Mouse (Mus musculus): ENCODE measurements at regions not wholly inside any gene's neighbourhood (a gene's known extent, or its start where the extent isn't known, plus 50 kb on each side); places are given as distances from the start of the nearest gene placed in this dataset.

GRCm38 (mm10) chr14:64511300-64511699 is 407.2 kb downstream of the Prss52 start:
- H3K27ac ChIP-seq, result no peak overlapping the region
- H3K9ac ChIP-seq, result no peak overlapping the region
- H3K36me3 ChIP-seq, result no peaks in the 10 kb centered on the region
- no peak overlapping the region for H3K4me3 ChIP-seq
- H3K27me3 ChIP-seq (replicated peaks), result no peaks in the 10 kb centered on the region
- WGBS (ENCODE audit: insufficient replicate concordance), result 79% methylated on average over 7 of the region's 7 CpGs
- no peaks in the 10 kb centered on the region for H3K4me1 ChIP-seq
- no peaks in the 10 kb centered on the region for H3K9me3 ChIP-seq (replicated peaks)
- H3K4me2 ChIP-seq, result no peak overlapping the region
- no peak for ATAC-seq

- no peak overlapping the region for H3K4me2 ChIP-seq
- H3K9me3 ChIP-seq (replicated peaks), result no peaks in the 10 kb centered on the region
- ATAC-seq, result no peak
- no peak overlapping the region for H3K9ac ChIP-seq
- peaks cover 4% of the 10 kb centered on the region; the same call in 1 of the 2 replicates for H3K4me1 ChIP-seq
- H3K36me3 ChIP-seq, result no peaks in the 10 kb centered on the region
- no peak overlapping the region for H3K4me3 ChIP-seq
- WGBS (ENCODE audit: insufficient replicate concordance), result 61% methylated on average over 7 of the region's 7 CpGs
- no peaks in the 10 kb centered on the region for H3K27me3 ChIP-seq (replicated peaks)
- no peak overlapping the region for H3K27ac ChIP-seq
These were observed 408.6 kb downstream of the Prss52 start for GRCm38 (mm10) chr14:64512726-64513125.

GRCm38 (mm10) chr14:64517584-64518195 is 413.6 kb downstream of the Prss52 start:
- no peaks in the 10 kb centered on the region for H3K36me3 ChIP-seq
- no peaks in the 10 kb centered on the region for H3K9me3 ChIP-seq (replicated peaks)
- peaks cover 9% of the 10 kb centered on the region; the same call in 1 of the 2 replicates for H3K4me1 ChIP-seq
- 40% methylated on average over 7 of the region's 7 CpGs for WGBS (ENCODE audit: insufficient replicate concordance)
- H3K4me2 ChIP-seq, result no peak overlapping the region
- ATAC-seq, result no peak
- no peak overlapping the region for H3K4me3 ChIP-seq
- H3K9ac ChIP-seq, result no peak overlapping the region; the same call in 1 of the 2 replicates
- no peaks in the 10 kb centered on the region for H3K27me3 ChIP-seq (replicated peaks)
- H3K27ac ChIP-seq, result no peak overlapping the region

GRCm38 (mm10) chr14:64524641-64525040 is 420.6 kb downstream of the Prss52 start:
- Histone ChIP-seq H3K4me3 (no peak overlapping the region), H3K36me3 (no peaks in the 10 kb centered on the region), H3K4me1 (no peaks in the 10 kb centered on the region), H3K9ac (no peak overlapping the region), H3K9me3 (replicated peaks) (no peaks in the 10 kb centered on the region), H3K27ac (no peak overlapping the region), H3K4me2 (no peak overlapping the region), H3K27me3 (replicated peaks) (0 out of 2 replicates have a peak, but pooled peaks cover 3% of the 10 kb centered on the region)
- no peak for ATAC-seq
- whole genome bisulfite sequencing (ENCODE audit: insufficient replicate concordance), result 53% methylated on average over 8 of the region's 8 CpGs

- H3K4me1 ChIP-seq, result no peaks in the 10 kb centered on the region
- no peaks in the 10 kb centered on the region for H3K9me3 ChIP-seq (replicated peaks)
- H3K9ac ChIP-seq, result no peak overlapping the region
- 0 out of 2 replicates have a peak, but pooled peaks cover 3% of the 10 kb centered on the region for H3K27me3 ChIP-seq (replicated peaks)
- ATAC-seq, result no peak
- H3K27ac ChIP-seq, result no peak overlapping the region
- no peak overlapping the region for H3K4me3 ChIP-seq
- H3K36me3 ChIP-seq, result no peaks in the 10 kb centered on the region
- 63% methylated on average over 10 of the region's 10 CpGs for WGBS (ENCODE audit: insufficient replicate concordance)
- no peak overlapping the region for H3K4me2 ChIP-seq
These were observed 421.4 kb downstream of the Prss52 start for GRCm38 (mm10) chr14:64525302-64526078.

GRCm38 (mm10) chr14:64530541-64530940 is 426.5 kb downstream of the Prss52 start:
- no peaks in the 10 kb centered on the region for H3K36me3 ChIP-seq
- no peak overlapping the region for H3K9ac ChIP-seq
- H3K27me3 ChIP-seq (replicated peaks), result no peaks in the 10 kb centered on the region
- H3K27ac ChIP-seq, result no peak overlapping the region
- H3K4me2 ChIP-seq, result no peak overlapping the region
- no peaks in the 10 kb centered on the region for H3K9me3 ChIP-seq (replicated peaks)
- ATAC-seq, result no peak
- H3K4me1 ChIP-seq, result no peaks in the 10 kb centered on the region
- no peak overlapping the region for H3K4me3 ChIP-seq
- 12% methylated on average over 3 of the region's 3 CpGs for WGBS (ENCODE audit: insufficient replicate concordance)

GRCm38 (mm10) chr14:64531221-64531949 is 427.3 kb downstream of the Prss52 start:
- no peak for ATAC-seq
- Histone ChIP-seq H3K9me3 (replicated peaks) (no peaks in the 10 kb centered on the region), H3K9ac (no peak overlapping the region), H3K36me3 (no peaks in the 10 kb centered on the region), H3K27me3 (replicated peaks) (no peaks in the 10 kb centered on the region), H3K4me2 (no peak overlapping the region), H3K4me1 (no peaks in the 10 kb centered on the region), H3K4me3 (no peak overlapping the region), H3K27ac (no peak overlapping the region)
- WGBS (ENCODE audit: insufficient replicate concordance), result 32% methylated on average over 7 of the region's 7 CpGs

GRCm38 (mm10) chr14:64532351-64532750 is 428.3 kb downstream of the Prss52 start:
- Histone ChIP-seq H3K9me3 (replicated peaks) (no peaks in the 10 kb centered on the region), H3K9ac (no peak overlapping the region), H3K4me1 (no peaks in the 10 kb centered on the region), H3K27me3 (replicated peaks) (no peaks in the 10 kb centered on the region), H3K36me3 (no peaks in the 10 kb centered on the region), H3K27ac (no peak overlapping the region), H3K4me2 (no peak overlapping the region), H3K4me3 (no peak overlapping the region)
- no peak for ATAC-seq
- 76% methylated on average over 5 of the region's 5 CpGs for WGBS (ENCODE audit: insufficient replicate concordance)

GRCm38 (mm10) chr14:64533591-64534151 is 429.6 kb downstream of the Prss52 start:
- no peak overlapping the region for H3K4me3 ChIP-seq
- H3K9ac ChIP-seq, result no peak overlapping the region
- no peak overlapping the region for H3K27ac ChIP-seq
- no peaks in the 10 kb centered on the region for H3K36me3 ChIP-seq
- H3K9me3 ChIP-seq (replicated peaks), result no peaks in the 10 kb centered on the region
- H3K4me2 ChIP-seq, result no peak overlapping the region
- ATAC-seq, result no peak
- no peaks in the 10 kb centered on the region for H3K4me1 ChIP-seq
- no peaks in the 10 kb centered on the region for H3K27me3 ChIP-seq (replicated peaks)
- WGBS (ENCODE audit: insufficient replicate concordance), result 58% methylated on average over 7 of the region's 7 CpGs

- Histone ChIP-seq H3K27ac (no peak overlapping the region), H3K27me3 (replicated peaks) (no peaks in the 10 kb centered on the region), H3K36me3 (no peaks in the 10 kb centered on the region), H3K4me1 (no peaks in the 10 kb centered on the region), H3K4me2 (no peak overlapping the region), H3K9me3 (replicated peaks) (no peaks in the 10 kb centered on the region), H3K9ac (no peak overlapping the region), H3K4me3 (no peak overlapping the region)
- 43% methylated on average over 4 of the region's 4 CpGs for WGBS (ENCODE audit: insufficient replicate concordance)
- no peak for ATAC-seq
These were observed 430.1 kb downstream of the Prss52 start for GRCm38 (mm10) chr14:64534194-64534593.

GRCm38 (mm10) chr14:64539436-64539835 is 435.4 kb downstream of the Prss52 start:
- 58% methylated on average over 2 of the region's 2 CpGs for WGBS (ENCODE audit: insufficient replicate concordance)
- Histone ChIP-seq H3K4me2 (no peak overlapping the region), H3K9me3 (replicated peaks) (no peaks in the 10 kb centered on the region), H3K9ac (no peak overlapping the region), H3K27me3 (replicated peaks) (no peaks in the 10 kb centered on the region), H3K36me3 (no peaks in the 10 kb centered on the region), H3K4me1 (no peaks in the 10 kb centered on the region), H3K27ac (no peak overlapping the region), H3K4me3 (no peak overlapping the region)
- no peak for ATAC-seq

GRCm38 (mm10) chr14:64545056-64545455 is 441.0 kb downstream of the Prss52 start:
- WGBS (ENCODE audit: insufficient replicate concordance), result 56% methylated on average over 3 of the region's 3 CpGs
- Histone ChIP-seq H3K27me3 (replicated peaks) (no peaks in the 10 kb centered on the region), H3K4me2 (no peak overlapping the region), H3K9me3 (replicated peaks) (no peaks in the 10 kb centered on the region), H3K27ac (no peak overlapping the region), H3K4me3 (no peak overlapping the region), H3K4me1 (no peaks in the 10 kb centered on the region), H3K9ac (no peak overlapping the region), H3K36me3 (no peaks in the 10 kb centered on the region)
- ATAC-seq, result no peak
